Mouse (Mus musculus): ENCODE measurements around the gene Pcnx.

The Pcnx gene

DNA sequence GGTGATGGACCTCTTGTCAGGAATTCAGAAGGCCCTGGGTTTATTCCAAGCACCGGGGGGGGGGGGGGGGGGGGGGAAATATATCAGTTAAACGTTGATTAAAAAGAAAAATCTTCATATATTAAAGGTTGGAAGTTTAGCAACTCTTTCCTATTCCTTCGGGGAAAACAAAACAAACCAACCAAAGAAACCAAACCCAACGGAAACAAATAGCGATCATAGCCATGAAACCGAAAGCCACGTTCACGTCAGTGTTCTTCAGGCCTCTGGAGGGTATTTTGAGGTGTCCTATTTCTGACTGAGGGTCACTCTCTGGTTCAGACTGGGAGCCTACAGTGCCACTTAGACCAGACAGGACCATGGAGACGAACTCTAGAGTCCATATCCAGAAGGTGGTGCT lies 6.3 kb upstream of the Pcnx start:
- DNase-seq (ENCODE audit: low read depth, low spot score): no peak

DNA sequence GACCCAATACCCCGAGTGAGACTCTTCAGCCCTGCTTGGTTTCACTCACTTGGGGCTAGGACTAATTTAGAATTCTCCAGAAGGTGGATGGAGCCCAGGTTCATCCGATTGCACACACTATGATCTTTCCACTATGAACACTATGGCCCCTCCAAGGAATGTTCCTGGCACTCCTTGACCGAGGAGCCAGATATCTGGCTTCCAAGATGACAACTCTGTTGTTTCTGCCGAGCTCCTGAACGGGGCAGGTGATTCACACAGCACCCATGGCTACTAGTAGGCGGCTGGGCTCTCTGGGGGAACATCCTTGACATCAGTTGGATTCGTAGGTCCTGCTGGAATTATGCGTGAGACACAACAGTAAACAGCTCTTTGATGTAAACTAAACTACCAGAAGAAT lies 4.8 kb upstream of the Pcnx start:
- DNase-seq (ENCODE audit: low read depth, low spot score): peak; percentile 70

DNA sequence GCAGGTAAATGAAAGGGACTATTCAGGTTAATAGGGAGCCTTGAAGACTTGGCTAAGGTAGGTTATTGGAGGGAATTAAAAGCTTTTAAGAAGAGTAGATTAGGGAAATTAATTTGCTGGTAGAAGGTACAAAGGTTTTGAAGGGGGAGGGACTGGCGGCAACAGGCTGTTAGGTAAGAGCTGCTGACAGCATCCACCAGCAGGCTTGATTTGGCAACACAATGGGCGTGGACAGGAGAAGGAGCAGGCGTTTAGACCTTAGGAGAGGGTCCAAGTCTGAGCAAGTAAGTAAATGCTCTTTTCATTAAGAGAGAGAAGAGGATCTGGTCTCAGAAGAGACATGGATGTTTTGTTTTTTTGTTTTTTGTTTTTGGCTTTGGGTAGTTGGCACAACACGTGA lies 3.1 kb upstream of the Pcnx start:
- DNase-seq (ENCODE audit: low read depth, low spot score): no peak

DNA sequence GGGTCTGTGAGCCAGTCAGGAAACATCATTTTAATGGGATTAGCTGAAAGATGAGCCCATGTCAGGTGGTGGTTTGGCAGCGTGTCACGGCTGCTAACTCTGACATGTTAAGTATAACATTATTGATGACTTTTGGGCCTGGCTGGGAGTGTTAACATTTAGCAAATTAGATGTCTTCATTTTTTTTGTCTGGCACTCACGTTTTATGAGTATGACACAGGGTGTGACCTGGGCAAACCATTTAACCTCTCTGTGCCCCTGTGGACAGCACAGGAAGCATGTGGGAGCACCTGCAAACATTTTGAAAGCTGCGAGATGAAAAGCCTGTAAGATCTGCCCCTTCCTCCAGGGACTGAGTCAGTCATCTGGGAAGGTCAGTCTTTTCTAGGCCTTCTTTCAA lies 2.6 kb upstream of the Pcnx start:
- no peak for DNase-seq (ENCODE audit: low read depth, low spot score)

DNA sequence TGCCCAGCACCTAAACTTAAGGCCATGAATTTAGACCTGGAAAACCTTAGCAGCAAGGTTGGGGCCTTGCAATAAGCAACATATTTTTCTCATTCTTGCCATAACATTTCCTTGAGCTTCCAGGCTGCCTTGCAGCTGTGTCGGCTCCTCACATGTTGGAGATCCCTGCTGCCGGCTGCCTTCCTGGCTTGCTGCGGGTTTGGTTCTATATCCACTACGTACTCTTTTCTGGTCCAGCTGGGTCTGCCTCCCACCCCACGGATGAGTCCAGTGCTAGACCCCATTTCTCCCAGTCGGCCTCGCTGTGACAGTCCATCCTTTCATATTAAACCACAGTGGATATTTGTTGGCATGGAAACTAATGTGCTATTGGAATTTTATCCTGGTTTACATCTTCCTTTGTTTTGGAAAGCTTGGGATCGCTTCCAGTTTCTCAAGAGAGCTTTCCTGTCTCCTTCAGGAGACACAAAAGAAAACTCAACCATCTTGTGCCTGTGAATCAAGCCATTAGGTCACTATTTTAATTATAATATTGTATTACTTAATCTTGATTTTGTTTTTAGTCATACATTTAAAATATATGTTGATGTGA lies 1.7 kb upstream of the Pcnx start:
- DNase-seq (ENCODE audit: low read depth, low spot score): no peak

DNA sequence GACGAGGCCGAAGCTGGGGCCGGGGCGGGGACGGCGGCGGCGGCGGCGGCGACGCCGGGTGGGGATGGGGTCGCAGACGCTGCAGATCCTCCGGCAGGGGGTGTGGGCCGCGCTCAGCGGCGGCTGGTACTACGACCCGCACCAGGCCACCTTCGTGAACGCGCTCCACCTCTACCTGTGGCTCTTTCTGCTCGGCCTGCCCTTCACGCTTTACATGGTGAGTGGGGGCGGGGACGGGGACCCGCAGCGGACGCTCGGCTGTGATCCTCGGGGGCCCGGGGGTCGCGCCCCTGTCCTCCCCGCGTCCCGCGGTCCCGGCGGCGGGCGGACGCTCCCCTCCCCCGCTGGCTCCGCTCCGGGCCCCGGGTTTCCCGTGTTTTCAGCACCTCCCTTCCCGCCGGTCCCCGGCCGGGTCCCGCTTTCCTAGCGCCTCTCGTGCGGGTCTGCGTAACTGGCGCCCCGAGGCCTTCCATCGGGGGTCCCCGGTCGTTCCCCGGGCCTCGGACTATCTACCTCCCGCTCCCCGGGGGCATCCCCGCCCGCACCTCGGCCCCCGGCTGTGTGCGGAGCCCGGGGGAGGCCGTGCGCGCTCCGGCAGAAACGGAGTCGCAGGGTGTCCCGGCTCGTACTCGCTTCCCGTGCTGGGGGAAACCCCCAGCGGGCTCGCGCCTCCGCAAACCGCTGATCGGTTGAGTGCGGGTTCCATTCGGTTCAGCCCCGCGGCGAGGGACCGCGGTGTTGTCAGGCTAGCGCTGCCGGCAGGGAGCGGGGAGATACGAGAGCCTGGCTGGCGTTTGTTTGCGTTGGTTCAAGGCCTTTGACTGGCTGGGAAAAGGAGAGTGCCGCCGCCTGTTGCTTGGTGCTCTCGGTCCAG lies 722 bp downstream of the Pcnx start:
- DNase-seq (ENCODE audit: low read depth, low spot score): peak; percentile 46

DNA sequence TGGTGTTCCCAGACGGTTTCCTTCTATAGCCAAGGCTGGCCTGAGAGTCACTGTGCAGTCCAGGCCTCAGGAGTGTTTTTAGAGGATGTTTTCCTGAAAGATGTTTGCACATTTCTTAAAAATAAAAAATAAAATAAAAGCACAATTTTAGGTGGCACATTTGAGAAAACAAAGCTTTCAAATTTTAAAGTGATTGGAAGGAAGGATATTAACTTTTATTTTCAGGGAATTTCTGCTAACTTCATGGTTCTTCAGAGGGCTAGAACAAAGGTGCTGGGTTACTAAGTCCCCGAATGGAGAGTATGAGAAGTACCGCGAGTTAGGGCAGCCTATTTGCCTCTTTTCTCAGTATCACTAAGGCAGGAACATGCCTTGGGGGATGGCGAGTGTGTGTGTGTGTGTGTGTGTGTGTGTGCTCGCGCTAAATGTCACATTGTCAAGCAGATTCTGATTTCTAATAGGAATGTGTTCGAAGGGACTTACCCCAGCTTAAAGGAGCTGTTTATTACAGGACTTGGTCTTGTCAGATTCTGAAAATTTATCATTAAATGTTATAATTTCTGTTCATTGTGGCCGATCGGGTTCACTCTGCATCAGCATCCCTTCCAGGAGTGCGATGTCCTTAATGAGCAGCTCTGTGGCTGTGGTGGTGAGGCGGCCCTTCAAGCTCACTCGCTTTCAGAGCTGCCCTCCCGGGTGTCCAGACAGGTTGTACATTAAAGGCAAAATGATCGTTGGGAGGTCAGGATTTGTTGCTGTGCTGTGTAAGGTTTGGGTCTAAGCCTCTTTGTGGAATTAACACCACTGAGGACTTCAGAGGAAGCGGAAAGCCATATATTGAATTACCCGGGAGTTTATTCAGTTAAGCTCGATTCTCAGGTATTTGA lies 1.6 kb downstream of the Pcnx start:
- DNase-seq (ENCODE audit: low read depth, low spot score): no peak

DNA sequence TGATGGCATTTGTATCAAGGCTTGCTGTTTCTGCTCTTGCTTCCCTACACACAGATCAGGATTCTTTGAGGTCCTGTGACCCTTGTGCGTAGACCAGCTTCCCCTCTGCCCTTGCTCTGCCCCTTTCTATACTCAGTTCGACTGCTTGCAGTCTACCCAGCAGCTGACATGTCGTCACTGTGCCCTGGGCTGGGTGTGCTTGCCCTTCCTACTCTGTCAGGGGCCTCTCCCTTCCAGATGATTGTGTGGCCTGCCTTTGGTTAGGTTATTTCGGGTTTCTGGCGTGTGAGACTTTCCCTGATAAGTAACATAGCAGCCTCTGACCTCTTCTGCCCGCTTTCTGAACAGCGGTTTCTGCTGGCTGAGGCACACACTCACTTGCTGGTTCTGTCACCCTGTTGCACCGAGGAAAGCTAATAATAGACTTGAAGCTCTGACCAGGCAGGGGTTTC lies 2.6 kb downstream of the Pcnx start:
- peak; percentile 66 for DNase-seq (ENCODE audit: low read depth, low spot score)

DNA sequence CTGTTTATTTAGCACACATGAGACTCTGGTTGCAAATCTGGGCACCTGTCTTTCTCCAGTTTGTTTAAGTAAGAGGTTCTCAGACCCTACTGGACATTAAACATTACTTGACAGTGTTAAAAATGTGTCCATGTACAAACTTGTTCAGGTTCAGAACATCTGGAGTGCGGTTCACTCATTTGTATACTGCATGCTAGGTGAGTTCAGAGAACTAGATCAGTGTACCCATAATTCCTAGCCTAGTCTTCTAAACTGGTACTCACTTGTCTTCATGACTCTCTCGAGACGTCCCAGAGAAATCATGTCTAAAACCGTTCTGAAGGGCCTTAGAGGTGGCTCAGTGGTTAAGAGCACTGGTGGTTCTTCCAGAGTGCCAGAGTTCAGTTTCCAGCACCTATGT lies 4.1 kb downstream of the Pcnx start:
- no peak for DNase-seq (ENCODE audit: low read depth, low spot score)

DNA sequence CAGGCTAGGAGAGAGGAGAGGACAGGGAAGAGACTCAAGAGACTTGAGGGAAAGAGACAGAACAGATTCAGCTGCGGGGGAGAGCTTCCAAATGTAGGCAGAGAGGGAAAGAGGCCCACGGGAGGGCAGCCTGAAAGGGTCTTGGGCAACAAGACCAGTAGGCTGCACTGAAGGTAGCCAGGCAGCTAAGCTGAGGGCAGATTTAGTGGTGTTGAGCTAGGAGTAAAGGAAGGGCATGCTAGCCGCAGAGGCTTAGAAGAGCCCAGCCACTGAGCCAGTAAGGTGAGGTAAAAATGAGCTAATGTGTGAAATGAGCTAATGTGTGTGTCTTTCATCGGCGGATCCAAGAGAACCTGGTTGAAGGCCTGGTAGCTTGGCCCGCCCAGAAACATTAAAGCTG lies 5.4 kb downstream of the Pcnx start:
- DNase-seq (ENCODE audit: low read depth, low spot score): no peak

DNA sequence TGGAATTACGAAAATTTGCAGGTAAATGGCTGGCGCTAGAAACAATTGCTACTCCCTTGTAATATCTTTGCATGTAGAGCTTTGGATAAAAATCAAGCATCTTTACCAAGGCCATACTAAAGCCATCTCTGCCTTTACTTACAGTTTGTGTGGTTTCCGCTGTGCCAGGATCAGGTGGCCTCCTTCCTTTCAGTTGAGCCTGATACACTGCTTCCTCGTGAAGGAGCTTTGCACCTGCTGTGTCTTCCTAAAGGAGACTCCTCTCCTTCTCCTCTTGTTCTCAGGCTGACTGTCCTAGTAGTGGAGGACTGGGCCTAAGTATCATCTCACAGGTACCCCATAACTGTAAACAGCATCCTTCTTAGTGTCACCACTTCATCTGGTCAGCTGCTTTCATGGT lies 7.5 kb downstream of the Pcnx start:
- DNase-seq (ENCODE audit: low read depth, low spot score): no peak

DNA sequence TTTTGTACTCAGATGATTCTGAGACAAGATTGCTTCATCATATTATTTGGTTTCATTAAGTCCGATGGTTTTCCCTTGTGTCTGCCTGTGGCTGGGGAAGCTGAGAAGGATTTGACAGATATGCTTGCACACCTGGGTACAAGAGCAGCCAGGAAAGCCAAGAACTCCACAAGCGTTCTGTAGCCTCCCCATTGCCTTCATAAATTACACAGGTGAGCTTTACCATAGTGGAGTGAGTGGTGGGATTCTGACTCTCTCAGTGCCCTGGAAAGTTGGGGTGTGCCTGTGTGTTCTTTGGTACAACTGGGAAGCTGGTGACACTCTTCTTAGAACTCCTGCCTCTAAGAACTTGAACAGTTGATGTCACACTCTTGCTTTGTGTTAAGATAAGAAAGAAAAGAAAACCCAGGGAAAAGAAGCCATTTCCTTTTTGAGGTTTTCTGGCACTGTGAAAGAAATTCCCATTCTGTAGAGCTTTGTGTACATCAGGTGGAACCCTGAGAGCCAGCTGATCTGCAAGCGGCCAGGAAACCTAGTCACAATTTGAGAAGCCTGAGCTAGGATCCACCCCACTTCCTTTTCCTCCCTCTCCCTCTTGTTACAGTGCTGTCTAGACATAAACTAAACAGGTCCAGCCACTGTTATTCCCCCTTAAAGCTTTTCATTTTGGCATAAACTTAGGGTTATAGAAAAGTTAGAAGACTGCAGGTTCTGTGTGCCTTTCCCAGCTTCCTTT lies 9.6 kb downstream of the Pcnx start:
- DNase-seq (ENCODE audit: low read depth, low spot score): no peak

DNA sequence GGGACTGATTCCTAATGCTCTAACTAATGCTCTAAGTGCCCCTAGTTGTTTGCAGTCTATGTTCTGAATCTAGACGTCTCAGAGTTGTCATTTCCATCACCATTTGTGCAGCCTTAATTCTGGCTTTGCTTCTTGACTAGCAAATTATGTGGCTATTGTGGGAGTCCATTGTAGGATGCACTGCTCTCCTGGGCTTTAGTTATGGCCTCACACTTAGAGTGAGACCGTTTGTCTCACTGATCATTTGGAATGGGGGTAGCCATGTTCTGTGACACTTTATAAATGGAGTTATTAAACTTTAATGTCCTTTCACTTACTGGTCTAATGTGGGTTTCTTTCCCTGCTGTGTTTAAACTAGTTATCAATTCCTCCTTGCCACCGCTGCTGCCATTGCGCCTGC lies 13.5 kb downstream of the Pcnx start:
- DNase-seq (ENCODE audit: low read depth, low spot score): no peak

DNA sequence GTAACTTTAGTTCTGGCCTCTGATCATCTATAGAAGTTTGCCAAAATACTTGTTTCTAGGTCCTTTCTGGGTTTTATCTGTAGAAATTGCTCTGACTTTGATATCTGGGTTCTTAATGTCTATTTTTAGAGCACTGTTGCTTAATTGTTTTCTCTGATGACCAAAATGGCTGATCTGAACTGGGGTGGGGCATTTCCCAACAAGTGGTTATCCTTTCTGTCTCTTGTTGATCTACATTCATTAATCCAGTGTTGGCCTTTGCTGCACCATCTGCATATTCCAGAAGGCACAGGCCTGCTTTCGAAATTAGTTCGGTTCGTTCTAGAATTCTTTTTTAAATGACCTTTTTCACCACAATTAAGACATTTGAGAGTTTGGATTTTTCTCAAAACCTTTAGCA lies 20.3 kb downstream of the Pcnx start:
- no peak for DNase-seq (ENCODE audit: low read depth, low spot score)

DNA sequence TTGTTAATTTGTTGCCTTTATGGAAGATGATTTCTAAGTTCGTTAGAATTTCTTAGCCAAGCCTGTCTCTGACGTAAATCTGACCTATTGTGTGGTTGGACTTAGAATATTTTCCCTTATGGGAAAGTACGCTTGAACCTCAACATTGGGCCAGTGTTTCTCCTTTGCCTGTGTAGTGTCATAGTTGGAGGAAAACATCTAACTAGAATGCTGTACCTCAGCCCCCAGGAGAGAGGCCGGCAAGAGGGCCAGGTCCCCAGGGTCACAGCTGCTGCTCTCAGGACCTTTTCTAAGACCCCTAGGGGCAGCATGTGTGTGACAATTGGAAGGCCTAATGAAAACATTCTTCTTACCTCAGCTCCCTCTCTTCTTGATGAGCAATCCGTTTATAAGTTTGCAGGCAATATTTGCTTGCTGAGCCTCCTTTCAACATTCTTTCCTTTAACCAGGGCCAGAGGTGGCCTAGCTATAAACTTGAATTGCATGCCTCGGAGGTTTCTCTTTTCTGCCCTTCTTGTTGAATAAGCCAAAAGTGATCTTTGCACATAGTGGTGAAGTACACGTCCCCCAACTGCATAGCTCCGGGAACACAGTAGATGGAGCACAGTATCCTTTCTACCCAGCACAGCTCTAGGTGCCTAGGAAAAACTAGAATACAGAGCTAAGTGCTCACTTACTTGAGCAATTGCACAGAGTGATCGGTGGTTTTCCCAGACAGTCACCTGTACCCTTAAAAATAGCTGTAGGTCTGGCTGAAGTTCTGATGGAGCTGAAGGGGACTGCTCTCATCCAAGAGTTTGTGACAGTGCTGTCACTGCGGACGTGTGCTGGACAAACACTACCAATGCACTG lies 23.7 kb downstream of the Pcnx start:
- no peak for DNase-seq (ENCODE audit: low read depth, low spot score)

DNA sequence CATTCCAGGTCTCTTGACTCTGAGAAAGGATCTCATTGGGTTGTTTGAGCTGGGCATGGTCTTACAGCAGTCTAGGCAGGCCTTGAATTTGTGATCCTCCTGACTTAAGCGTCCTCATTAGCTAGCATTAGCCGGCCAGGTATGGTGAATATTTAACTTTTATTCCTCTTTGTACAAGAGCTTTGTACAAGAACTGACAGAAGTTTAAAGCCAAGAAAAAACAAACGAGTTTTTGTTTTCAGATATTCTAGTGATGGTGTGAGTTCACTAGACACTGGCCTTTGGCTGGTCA lies 24.2 kb downstream of the Pcnx start:
- no peak for DNase-seq (ENCODE audit: low read depth, low spot score)

DNA sequence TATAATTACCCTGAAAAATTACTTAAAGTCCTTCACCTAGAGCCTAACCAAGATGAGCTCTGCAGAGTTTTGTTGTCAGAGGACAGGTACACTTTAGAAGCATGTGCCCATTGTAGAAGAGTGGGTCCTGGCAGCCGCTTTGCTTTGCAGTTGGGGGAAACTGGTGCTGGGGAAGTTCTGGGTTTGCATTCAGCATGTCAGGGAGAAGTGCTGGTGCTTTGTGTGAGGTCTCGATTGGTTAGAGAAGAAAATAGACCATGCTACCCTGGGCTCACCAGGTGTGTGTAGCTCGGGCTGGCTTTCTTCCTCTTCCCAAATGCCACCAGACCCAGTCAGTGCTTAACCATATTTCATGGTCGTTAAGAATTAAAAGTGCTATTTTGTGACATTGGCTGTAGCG lies 25.2 kb downstream of the Pcnx start:
- DNase-seq (ENCODE audit: low read depth, low spot score): no peak

DNA sequence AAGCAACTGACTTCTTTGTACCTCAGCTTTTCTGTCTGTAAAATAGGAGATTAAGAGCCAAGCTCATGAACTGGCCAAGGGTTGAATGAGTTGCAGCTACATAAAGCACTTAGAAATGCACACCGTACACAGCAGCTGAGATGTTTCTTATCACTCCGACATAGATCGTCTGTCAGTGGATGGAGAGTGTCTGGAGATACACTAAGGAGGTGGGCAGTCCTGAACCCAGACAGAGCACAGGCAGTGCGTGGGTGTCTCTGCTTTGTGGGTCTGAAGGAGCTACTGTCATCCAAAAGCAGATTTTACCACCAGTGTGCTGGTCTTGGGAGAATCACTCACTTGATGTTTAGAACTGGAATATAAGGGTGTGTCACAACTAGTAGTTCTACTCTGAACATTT lies 26.2 kb downstream of the Pcnx start:
- no peak for DNase-seq (ENCODE audit: low read depth, low spot score)

DNA sequence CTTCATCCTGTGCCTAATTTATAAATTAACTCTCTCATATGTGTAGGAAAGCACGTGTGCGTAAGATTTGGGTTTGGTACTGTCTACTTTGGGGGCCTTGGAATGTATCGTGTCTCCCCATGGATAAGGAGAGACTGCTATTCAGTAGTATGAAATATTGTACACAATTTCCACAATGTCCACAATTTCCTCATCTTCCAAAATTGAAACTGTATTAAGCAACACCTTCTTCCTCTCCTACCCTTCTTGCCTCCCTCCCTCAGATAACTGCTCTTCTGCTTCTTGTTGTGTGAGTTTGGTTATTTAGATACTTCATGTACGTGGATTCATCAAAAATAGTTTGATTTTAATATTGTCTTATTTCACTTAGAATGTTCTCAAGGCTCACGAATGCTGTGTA lies 29.1 kb downstream of the Pcnx start:
- DNase-seq (ENCODE audit: low read depth, low spot score): no peak

DNA sequence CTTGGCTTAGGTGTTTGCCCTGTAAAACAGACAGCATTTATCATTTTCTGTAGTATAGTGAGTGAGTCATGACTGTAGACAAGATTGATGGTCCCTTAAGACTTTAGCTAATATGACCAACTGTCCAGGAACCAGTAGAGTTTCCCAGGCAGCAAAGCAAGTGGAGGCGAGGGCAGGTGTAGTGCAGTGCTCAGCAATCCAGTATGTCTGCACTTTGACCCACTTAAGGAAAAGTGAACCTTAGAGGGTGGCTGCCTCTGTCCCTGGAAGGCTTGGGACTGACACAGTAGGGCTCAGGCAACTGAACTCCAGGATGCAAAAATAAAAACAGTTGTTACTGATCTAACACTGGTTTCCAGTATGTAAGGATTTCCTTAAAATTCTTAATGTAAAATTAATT lies 32.1 kb downstream of the Pcnx start:
- no peak for DNase-seq (ENCODE audit: low read depth, low spot score)

DNA sequence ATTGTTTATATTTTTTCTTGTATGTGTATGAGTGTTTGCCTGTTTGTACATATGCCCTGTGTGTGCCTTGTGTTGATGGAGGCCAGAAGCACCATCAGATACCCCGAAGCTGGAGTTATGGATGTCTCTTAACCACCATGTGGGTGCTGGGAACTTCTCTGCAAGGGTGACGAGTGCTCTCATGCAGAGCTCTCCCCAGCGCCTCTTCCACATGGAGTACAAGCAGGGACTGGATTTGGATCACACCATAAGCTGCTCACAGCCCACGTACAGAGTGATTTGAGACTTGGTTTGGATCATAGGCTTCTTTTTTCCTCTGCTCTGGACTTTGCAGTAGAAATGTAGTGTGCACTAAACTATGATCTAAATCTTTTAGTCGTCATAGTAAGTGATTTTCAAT lies 34.5 kb downstream of the Pcnx start:
- DNase-seq (ENCODE audit: low read depth, low spot score): no peak
